Mouse (Mus musculus) limb, embryonic 10.5 days (tissue): ENCODE measurements around the gene Nt5c2. TPM values are rescaled to one million over a fixed set of nuclear protein-coding genes. Genes with fewer than 3 reads are reported as not detected.

Experiments used
- DNase-seq: peaks from one replicate; pipeline ENCODE4 v3.0.0-alpha.2; 2017; ENCODE audit warnings: low spot score
- H3K27ac ChIP-seq: fragments of 300-500 bp; sonication (generic); 2 replicates; pipeline ENCODE4 v1.5.1; 2016; ENCODE audit warnings: mild to moderate bottlenecking
- H3K27me3 ChIP-seq: fragments of 300-500 bp; sonication (generic); 2 replicates; pipeline ENCODE4 v1.6.1; 2016; ENCODE audit warnings: low read depth, mild to moderate bottlenecking; ENCODE audit not compliant: poor library complexity, severe bottlenecking
- H3K36me3 ChIP-seq: fragments of 300-500 bp; sonication (generic); 2 replicates; pipeline ENCODE4 v1.6.1; 2016; ENCODE audit warnings: mild to moderate bottlenecking, moderate library complexity
- H3K4me1 ChIP-seq: fragments of 300-500 bp; sonication (generic); 2 replicates; pipeline ENCODE4 v1.6.1; 2016
- H3K4me3 ChIP-seq: fragments of 300-500 bp; sonication (generic); 2 replicates; pipeline ENCODE4 v1.5.1; 2016; ENCODE audit warnings: mild to moderate bottlenecking, moderate library complexity
- H3K9me3 ChIP-seq: fragments of 300-500 bp; sonication (generic); replicated peaks from 2 replicates; pipeline ENCODE4 v1.6.1; 2016; ENCODE audit warnings: mild to moderate bottlenecking
- WGBS: fragments of 180-500 bp; shearing (Covaris S2); methylation state at CpG from one replicate; pipeline ENCODE4 v1.1.7; 2016; 5-methylcytosine and 5-hydroxymethylcytosine counted together
- polyA plus RNA-seq: library from polyadenylated mRNA; unstranded; fragments of >200 nt; fragmentation: Nextera tagmentation; extraction: Ambion mirVana; gene quantifications from 2 replicates; pipeline ENCODE4 v1.2.1, GENCODE M21; 2016

Gene Nt5c2
- polyA plus RNA-seq, 1 experiment from 2014 or later = 89.8 TPM

DNA sequence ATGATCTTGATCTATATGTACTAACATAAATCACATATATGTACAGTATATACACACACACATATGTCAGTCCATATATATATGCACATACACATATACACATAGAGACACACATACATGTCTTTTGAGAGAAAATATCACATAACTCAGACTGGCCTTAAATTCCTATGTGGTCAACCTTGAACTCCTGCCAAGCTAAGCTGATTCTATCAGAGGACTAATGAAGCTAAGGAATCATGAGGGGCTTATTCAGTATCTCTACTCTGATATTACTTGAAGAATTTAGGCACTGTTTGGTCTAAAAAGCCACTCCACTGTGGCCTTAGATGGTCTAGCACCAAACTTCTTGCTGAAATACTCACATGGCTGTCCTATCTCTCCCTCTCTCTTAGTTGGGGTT lies 49.5 kb downstream of the Nt5c2 start:
- H3K4me3 ChIP-seq = no peak overlapping the region
- H3K9me3 ChIP-seq = no peaks in the 10 kb centered on the region
- H3K27ac ChIP-seq = no peak overlapping the region
- no peak for DNase-seq
- H3K36me3 ChIP-seq = no peaks in the 10 kb centered on the region
- no peaks in the 10 kb centered on the region for H3K27me3 ChIP-seq
- peaks cover 16% of the 10 kb centered on the region for H3K4me1 ChIP-seq

DNA sequence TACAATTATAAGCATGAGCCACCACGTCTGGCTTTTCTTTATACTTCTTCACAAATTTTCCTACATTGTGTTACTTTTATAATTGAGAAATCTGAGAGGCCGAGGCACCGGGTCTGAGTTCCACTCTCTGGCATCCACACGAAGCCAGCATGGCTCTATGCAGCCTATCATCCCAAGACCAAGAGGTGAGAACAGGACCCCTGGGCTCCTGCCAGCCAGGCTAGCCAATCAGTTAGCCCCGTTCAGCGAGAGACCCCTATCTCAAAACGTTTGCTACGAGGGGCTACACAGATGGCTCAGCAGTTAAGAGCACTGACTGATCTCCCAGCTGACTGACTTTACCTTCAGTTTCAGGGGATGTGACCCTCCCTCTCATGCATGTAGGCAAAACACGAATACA lies 50.6 kb downstream of the Nt5c2 start:
- no peak for DNase-seq
- H3K4me3 ChIP-seq = no peak overlapping the region
- no peaks in the 10 kb centered on the region for H3K9me3 ChIP-seq
- no peaks in the 10 kb centered on the region for H3K27me3 ChIP-seq
- no peaks in the 10 kb centered on the region for H3K36me3 ChIP-seq
- WGBS = 51% methylated on average over 9 of the region's 9 CpGs
- H3K27ac ChIP-seq = no peak overlapping the region
- peaks cover 27% of the 10 kb centered on the region for H3K4me1 ChIP-seq

DNA sequence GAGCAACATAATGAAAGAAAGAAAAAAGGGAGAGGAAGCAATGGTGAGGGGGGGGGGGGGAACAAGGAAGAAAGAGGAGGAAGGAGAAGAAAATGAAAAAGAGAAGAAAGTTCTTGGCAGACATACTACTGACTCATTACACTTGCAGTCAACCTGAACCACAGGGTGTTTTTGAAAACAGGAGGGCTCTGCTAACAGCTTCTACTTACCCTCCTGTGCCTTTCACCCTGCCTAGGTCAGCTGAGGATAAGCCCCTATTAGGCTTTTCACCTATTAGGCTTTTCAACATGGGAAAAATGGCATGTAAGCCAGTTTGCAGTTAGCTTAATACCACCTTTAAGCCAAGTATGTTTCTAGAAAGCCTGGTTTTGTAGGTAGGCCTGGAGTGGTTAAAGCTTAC lies 51.5 kb downstream of the Nt5c2 start:
- DNase-seq = no peak
- Histone ChIP-seq H3K9me3 (no peaks in the 10 kb centered on the region), H3K4me3 (no peak overlapping the region), H3K27ac (no peak overlapping the region), H3K27me3 (no peaks in the 10 kb centered on the region), H3K4me1 (peaks cover 32% of the 10 kb centered on the region), H3K36me3 (no peaks in the 10 kb centered on the region)

DNA sequence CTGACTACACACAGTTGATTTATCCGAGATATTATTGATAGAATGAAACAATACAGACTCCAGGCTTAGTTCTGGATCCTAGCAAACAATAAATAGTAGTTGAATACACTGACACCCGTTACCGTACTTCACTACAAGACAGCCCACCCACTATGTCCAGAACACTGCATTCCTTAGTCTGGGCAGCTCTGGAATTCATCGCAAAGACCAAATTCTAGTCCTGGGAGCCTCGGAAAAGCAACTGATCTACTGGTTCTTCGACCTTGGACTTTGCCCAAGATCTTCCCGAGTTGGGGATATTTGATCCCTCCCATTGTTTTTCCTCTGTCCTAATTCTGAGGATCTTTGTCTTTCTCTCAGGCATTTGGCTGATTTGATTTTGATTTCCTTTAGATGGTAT lies 52.1 kb downstream of the Nt5c2 start:
- no peaks in the 10 kb centered on the region for H3K9me3 ChIP-seq
- peaks cover 31% of the 10 kb centered on the region for H3K4me1 ChIP-seq
- H3K27me3 ChIP-seq = no peaks in the 10 kb centered on the region
- peak overlapping the region; percentile 96; the same call in 1 of the 2 replicates for H3K27ac ChIP-seq
- DNase-seq = no peak
- no peaks in the 10 kb centered on the region for H3K36me3 ChIP-seq
- peak overlapping the region; percentile 84 for H3K4me3 ChIP-seq
- 37% methylated on average over 7 of the region's 7 CpGs for WGBS

DNA sequence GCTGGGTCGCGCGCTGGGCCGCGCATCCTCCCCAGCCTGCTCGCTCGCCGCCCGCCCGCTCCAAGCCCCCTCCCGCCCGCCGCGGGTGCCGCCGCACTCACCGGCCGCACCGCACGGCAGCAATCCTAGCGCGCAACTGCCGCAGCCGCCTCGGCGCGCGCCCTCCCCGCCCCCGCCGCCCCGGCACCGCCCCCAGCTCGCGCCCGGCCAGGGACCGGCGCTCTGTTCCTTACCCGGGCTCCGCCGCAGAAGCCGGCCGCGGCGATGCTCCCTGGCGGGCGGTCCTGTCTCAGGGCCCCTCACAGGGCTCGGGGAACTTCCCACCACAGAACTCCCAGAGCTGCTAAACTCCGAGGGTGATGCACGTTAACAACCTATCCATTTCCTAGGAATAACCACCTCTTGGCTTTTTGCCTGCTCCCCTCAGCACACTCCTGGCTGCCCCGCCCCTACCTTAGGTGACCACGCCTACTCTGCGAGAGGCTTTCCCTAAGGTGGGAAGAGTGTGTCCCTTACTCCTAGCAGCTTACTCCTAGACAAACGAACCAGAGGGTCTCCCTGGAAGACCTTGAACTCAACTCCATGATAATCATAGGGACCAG lies 52.7 kb downstream of the Nt5c2 start:
- Histone ChIP-seq H3K4me1 (peaks cover 30% of the 10 kb centered on the region), H3K9me3 (no peaks in the 10 kb centered on the region), H3K27ac (peak overlapping the region; percentile 96), H3K36me3 (no peaks in the 10 kb centered on the region), H3K4me3 (peak overlapping the region; percentile 84), H3K27me3 (no peaks in the 10 kb centered on the region)
- 2% methylated on average over 53 of the region's 54 CpGs for WGBS
- peak; percentile 89 for DNase-seq

DNA sequence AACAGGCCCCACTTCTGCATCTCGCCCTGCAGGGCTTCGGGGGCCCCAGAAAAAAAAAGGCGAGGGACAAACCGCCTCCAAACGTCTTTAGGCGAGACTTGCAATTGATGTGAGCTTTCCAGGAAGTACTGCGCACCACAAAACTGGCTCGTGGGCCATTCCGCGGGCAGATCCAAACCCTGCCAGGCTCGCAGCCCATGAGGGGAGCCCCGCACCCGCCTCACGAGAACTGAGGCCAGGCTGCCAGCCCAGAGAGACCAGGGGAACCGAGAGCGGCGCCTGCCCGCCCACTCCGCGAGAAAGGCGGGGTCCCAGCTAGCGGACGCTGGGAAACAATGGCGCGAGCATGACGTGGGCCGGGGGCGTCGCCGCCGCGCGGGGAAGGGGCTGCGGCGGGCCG lies 53.3 kb downstream of the Nt5c2 start:
- Histone ChIP-seq H3K27ac (peak overlapping the region; percentile 96), H3K4me3 (peak overlapping the region; percentile 84), H3K27me3 (no peaks in the 10 kb centered on the region), H3K9me3 (no peaks in the 10 kb centered on the region), H3K4me1 (peaks cover 30% of the 10 kb centered on the region), H3K36me3 (peaks cover 4% of the 10 kb centered on the region; the same call in 1 of the 2 replicates)
- peak; percentile 89 for DNase-seq
- 1% methylated on average over 36 of the region's 36 CpGs for WGBS

DNA sequence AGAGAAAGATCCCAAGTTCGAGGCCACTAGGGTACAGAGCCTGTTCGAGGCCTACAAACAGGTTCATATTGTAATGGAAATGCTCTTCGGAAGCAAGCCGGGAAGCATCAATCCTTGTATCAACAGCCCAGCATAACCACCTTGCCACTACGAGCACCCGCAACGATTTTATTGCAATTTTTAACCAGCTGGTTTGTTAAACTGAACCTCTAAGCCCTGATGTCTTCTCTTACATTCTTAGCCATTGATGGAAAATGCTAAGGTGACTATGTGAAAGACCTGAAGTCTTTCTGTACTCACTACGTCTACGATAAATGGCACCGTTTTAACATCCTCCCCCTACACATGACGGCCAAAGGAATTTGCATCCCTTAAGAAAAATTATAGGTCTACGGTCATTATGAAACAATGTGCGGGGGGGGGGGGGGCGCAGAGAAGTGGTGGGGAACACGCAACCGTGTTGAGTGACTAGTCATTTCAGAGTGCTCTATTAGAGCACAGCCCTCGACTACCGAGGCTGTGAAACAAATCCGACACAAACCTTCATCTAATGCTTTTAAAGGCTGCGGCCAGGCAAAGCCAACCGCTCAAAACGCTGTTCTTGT lies 53.8 kb downstream of the Nt5c2 start:
- Histone ChIP-seq H3K9me3 (no peaks in the 10 kb centered on the region), H3K27me3 (no peaks in the 10 kb centered on the region), H3K27ac (peak overlapping the region; percentile 96), H3K36me3 (peaks cover 7% of the 10 kb centered on the region), H3K4me1 (peaks cover 30% of the 10 kb centered on the region), H3K4me3 (peak overlapping the region; percentile 84)
- 13% methylated on average over 22 of the region's 22 CpGs for WGBS
- no peak for DNase-seq

DNA sequence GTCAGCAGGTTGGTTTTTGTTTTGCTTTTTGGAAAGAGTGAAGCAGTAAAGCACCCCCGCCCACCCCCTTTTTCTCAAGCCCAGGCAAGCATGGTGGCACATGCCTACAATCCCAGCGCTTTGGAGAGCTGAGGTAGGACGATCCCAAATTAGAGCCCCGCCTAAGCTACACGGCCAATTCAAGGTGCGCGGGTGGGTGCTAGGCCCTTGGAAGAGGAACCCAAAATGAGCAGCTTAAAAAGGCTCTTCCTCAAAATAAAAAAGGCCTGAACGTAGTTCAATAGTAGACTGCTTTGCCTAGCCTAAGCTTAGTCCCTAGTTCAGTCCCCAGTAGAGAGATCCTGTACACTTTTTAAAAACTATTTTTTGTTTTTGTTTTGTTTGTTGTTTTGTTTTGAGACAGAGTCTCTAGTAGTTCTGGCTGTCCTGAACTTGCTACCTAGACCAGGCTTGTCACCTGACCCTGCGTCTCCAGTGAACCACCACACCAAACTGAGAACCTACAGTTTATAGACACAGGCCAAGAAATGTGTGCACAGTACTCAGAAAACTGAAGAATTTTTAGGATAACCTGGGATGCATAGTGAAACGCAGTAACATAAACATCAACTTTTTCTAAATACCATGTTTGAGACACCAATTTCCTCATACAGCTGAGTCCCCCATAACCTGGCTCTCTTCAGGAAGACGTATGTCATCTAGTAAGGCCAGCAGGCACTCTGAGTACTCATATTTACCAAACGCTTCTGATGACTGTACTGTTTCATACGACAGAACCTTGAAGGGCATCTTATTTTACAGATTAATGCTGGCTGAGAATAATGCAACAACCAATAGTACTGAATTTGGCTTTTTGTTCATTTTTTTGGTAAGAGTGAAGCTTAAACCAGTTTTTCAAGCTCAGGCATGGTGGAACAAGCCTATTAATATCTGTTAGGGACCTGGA lies 54.6 kb downstream of the Nt5c2 start:
- Histone ChIP-seq H3K27ac (no peak overlapping the region), H3K4me3 (peak overlapping the region; percentile 84), H3K4me1 (peaks cover 30% of the 10 kb centered on the region), H3K36me3 (peaks cover 7% of the 10 kb centered on the region), H3K9me3 (no peaks in the 10 kb centered on the region), H3K27me3 (no peaks in the 10 kb centered on the region)
- 81% methylated on average over 13 of the region's 13 CpGs for WGBS
- DNase-seq = no peak

DNA sequence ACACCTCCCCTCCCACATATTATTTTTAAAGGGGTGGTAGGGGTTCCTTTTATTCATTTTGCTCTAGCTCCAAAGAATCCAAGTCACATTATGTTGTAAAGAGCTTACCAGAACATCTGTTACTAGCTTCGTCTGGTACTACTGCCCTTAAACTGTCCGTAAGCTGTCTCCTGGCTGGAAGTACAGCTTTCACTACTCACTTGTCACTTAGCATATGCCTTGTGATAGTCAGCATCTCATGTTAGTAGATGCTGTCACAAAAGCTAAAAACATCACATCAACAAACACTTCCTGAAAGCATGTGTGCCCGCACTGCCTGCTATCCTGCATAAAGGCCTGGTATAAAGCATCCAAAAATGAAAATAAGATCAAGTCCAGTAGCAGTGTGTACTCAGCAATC lies 55.4 kb downstream of the Nt5c2 start:
- Histone ChIP-seq H3K4me1 (peaks cover 30% of the 10 kb centered on the region), H3K4me3 (no peak overlapping the region), H3K27me3 (no peaks in the 10 kb centered on the region), H3K9me3 (no peaks in the 10 kb centered on the region), H3K27ac (no peak overlapping the region), H3K36me3 (peaks cover 7% of the 10 kb centered on the region)
- DNase-seq = no peak
- 83% methylated on average over 3 of the region's 3 CpGs for WGBS

DNA sequence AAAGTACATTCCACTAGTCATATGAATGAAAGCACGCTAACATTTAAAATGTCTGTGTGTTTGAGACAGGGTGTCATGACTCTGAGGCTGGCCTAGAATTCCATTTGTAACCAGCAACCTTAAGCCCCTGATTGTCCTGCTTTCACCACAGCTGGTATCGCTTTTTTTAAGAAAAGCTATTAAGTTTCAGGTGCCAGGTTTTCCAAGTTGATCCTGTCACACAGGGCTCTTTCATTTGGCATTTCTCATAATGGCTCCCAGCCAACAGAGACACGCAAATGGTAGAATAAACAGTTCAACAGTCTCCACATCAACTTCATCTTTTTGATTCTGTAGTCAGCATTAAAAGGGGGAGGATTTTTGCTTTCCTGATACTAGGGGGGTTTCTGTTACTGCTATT lies 56.4 kb downstream of the Nt5c2 start:
- Histone ChIP-seq H3K9me3 (no peaks in the 10 kb centered on the region), H3K27ac (no peak overlapping the region), H3K4me1 (peaks cover 30% of the 10 kb centered on the region), H3K4me3 (no peak overlapping the region), H3K27me3 (no peaks in the 10 kb centered on the region), H3K36me3 (peaks cover 7% of the 10 kb centered on the region)
- 87% methylated on average over 3 of the region's 3 CpGs for WGBS
- no peak for DNase-seq

DNA sequence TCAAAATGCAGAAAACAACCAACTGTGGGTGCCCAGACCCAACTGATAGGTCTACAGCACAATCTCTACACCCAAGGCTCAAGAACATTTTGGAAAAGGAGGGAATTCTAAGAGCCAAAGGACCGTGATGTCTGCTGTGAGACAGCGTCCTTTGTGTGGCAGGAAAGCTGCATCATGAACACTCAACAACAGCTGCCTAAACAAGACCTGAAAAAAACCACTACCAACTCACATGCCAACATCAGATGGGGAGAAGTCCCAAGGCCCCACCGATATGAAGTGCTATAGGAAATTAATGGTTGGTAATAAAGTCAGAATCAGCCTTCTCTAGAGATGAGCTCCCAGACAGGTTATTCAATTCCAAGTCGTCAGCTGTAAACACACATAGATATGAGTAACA lies 57.0 kb downstream of the Nt5c2 start:
- Histone ChIP-seq H3K27ac (no peak overlapping the region; the same call in 1 of the 2 replicates), H3K4me3 (no peak overlapping the region), H3K9me3 (no peaks in the 10 kb centered on the region), H3K27me3 (no peaks in the 10 kb centered on the region), H3K36me3 (peaks cover 8% of the 10 kb centered on the region), H3K4me1 (peaks cover 30% of the 10 kb centered on the region)
- 92% methylated on average over 4 of the region's 4 CpGs for WGBS
- no peak for DNase-seq

DNA sequence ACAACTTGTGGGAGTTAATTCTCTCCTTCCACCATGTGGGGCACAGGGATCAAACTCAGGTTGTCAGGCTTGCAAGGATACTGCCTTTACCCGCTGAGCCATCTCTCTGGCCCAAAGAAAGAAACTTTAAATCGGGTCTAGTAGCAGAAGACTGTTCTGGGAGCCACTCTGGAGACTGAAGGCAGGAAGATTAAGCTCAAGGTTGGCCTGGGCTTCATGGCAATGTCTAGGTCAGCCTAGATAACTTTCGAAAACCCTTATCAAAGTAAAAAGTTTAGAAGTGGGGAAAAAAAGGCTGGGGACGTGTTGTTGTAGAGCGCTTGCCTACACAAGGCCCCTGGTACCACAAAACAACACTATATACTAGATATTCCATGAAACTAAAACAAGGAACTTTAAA lies 58.0 kb downstream of the Nt5c2 start:
- peaks cover 15% of the 10 kb centered on the region for H3K36me3 ChIP-seq
- H3K4me1 ChIP-seq = peaks cover 24% of the 10 kb centered on the region
- WGBS = 88% methylated on average over 5 of the region's 5 CpGs
- no peaks in the 10 kb centered on the region for H3K9me3 ChIP-seq
- no peak for DNase-seq
- no peak overlapping the region for H3K27ac ChIP-seq
- no peaks in the 10 kb centered on the region for H3K27me3 ChIP-seq
- H3K4me3 ChIP-seq = no peak overlapping the region

DNA sequence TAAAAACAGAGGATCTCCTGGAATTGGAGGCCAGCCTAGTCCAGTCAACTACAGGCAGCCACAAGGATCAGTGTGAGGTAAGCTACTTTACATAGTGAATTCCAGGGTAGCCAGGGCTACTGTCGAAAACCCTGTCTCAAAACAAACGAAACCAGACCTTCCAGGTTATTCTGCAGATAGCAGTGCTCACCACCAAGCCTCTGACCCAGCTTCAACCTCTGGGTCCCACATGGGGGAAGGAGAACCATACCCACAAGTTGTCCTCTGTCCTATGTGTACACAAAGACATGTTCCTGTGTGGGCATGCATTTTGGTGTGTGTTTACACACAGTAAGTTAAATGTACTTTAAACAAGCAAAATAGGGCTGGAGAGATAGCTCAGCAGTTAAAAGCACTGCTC lies 58.5 kb downstream of the Nt5c2 start:
- no peak overlapping the region for H3K27ac ChIP-seq
- peaks cover 15% of the 10 kb centered on the region for H3K36me3 ChIP-seq
- no peaks in the 10 kb centered on the region for H3K9me3 ChIP-seq
- no peak overlapping the region for H3K4me3 ChIP-seq
- DNase-seq = no peak
- peaks cover 24% of the 10 kb centered on the region for H3K4me1 ChIP-seq
- WGBS = 76% methylated on average over 2 of the region's 2 CpGs
- no peaks in the 10 kb centered on the region for H3K27me3 ChIP-seq
